Mouse (Mus musculus): ENCODE measurements around the gene Rtp3.

The Rtp3 gene

GRCm38 (mm10) chr9:110990204-110990603 lies at the start of gene Rtp3:
TSS of gene Rtp3 (minus strand) at chr9:110990583.
- no peak for DNase-seq (ENCODE audit: low read depth, low spot score)

DNA sequence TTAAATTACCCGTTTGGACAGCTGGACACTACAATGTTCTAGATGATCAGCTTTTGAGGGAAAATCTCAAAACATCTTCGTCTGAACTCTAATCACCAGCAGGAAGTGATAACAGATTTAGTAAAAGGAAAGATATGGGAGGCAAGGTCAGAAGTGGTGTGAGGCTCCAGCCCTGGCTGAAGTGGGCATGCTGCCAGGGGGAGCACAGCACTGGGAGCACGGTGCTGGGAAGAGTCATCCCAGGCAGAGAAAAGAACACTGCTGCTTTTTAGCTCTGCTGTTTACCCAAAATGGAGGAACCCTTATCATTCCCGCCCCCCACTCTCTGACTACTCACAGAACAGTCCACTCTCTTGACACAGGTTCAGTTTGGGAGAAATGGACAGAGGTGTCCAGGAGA lies 49.6 kb upstream of the Rtp3 start:
- no peak for DNase-seq (ENCODE audit: low read depth, low spot score)

DNA sequence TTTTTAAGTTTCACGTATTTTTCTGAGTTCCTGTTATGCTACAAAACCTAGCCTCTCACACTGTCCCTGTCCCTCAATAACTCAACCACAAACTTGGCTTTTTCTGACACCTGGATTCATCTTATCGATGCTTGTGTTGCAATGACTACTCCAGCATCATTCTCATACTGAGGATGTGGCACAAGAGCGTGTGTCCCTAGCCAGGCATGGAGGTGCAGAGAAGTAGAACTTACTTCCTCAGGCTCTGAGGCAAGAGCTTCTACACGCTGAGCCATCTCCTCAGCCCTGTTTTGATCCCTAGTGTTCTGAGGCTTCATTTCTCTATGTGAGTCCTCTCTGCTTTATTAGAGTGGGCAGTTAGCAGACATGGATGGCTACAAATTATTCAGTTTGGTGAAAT lies 43.3 kb upstream of the Rtp3 start:
- no peak for DNase-seq (ENCODE audit: low read depth, low spot score)

DNA sequence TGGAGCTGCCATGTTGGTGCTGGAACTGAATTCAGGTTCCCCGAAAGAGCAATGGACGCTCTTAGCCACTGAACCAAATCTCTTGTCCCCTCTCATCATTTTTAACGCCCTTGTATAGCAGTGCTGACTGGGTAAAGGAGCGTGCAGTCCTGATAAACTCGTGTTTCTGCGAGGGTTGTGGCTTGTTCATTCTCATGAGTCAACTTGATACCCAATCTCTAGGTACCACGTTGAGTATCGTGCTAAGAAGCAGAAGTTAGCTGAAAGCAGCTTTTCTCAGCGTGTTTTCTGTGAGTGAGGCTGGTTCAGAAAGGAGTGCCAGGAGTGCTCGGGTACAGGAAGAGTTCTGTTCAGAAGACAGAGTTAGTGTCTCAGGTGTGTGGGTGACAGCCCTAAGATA lies 36.4 kb upstream of the Rtp3 start:
- DNase-seq (ENCODE audit: low read depth, low spot score), result no peak

GRCm38 (mm10) chr9:111019022-111019421 lies 28.6 kb upstream of the Rtp3 start, which contains the start of gene Ltf:
TSS of gene Ltf (plus strand) at chr9:111019271.
- no peak for DNase-seq (ENCODE audit: low read depth, low spot score)

DNA sequence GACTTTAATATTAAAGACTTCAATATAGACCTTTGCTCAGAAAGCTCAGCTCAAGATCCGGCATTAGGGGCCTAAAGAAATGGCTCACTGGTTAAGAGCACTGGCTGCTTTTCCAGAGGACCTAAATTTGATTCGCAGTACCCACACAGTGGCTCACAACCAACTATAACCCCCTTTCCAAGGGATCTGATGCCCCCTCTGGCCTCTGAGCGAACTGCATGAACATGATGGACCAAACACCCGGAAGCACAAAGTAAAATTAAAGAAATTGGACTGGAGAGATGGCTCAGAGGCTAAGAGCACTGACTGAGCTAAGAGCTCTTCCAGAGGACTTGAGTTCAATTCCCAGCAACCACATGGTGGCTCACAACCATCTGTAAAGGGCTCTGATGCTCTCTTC lies 25.3 kb upstream of the Rtp3 start:
- no peak for DNase-seq (ENCODE audit: low read depth, low spot score)

- no peak for DNase-seq (ENCODE audit: low read depth, low spot score)
These were observed 21.7 kb upstream of the Rtp3 start for GRCm38 (mm10) chr9:111012041-111012440.

GRCm38 (mm10) chr9:111011550-111011949 lies 21.2 kb upstream of the Rtp3 start:
- no peak for DNase-seq (ENCODE audit: low read depth, low spot score)

DNA sequence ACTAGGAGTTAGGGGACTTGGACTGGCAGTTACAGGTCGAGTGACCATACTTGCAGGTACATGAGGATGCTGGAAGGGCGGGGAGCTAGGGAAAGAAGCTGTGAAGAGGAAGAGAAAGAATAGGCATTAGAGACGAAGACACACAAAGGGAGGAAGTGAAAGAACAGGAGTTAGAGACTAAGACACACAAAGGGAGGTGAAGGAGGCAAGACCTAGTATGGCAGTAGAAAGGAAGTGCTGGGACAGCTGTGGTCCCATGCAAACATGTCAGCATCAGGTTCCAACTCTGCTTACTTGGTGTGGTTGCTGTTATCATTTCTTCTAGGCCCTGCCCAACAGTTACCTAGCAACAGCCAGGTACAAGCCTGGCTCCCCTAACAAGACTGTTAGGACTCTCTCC lies 19.4 kb upstream of the Rtp3 start:
- DNase-seq (ENCODE audit: low read depth, low spot score), result no peak

GRCm38 (mm10) chr9:111006544-111006943 lies 16.2 kb upstream of the Rtp3 start:
- DNase-seq (ENCODE audit: low read depth, low spot score), result no peak

- no peak for DNase-seq (ENCODE audit: low read depth, low spot score)
These were observed 12.9 kb upstream of the Rtp3 start for GRCm38 (mm10) chr9:111003279-111003678.

GRCm38 (mm10) chr9:111001621-111002020 lies 11.2 kb upstream of the Rtp3 start:
- no peak for DNase-seq (ENCODE audit: low read depth, low spot score)

- no peak for DNase-seq (ENCODE audit: low read depth, low spot score)
These were observed 9.5 kb upstream of the Rtp3 start for GRCm38 (mm10) chr9:110999856-111000255.

- DNase-seq (ENCODE audit: low read depth, low spot score), result no peak
These were observed 8.7 kb upstream of the Rtp3 start for GRCm38 (mm10) chr9:110999056-110999455.

DNA sequence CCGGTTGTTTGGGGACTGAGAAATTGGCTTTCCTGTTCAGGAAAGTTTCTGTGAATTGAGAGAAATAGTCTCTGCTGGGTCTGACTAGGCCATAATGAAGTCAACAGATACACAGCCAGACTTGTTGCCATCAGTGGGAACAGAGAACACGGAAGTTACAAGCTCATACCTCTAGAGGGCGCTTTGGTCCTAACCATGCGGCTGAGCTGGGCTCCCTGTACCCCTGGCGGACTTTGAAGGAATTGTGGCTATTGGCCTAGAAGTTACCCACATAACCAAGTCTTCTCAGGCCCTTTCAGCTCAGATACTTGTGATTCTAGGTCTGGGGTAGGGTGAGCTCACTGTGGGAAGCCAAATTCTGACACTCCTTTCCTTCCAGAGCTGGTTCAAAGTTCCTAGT lies 6.9 kb upstream of the Rtp3 start:
- DNase-seq (ENCODE audit: low read depth, low spot score), result peak; percentile 61

- DNase-seq (ENCODE audit: low read depth, low spot score), result peak; percentile 73
These were observed 4.4 kb upstream of the Rtp3 start for GRCm38 (mm10) chr9:110994716-110995172.

DNA sequence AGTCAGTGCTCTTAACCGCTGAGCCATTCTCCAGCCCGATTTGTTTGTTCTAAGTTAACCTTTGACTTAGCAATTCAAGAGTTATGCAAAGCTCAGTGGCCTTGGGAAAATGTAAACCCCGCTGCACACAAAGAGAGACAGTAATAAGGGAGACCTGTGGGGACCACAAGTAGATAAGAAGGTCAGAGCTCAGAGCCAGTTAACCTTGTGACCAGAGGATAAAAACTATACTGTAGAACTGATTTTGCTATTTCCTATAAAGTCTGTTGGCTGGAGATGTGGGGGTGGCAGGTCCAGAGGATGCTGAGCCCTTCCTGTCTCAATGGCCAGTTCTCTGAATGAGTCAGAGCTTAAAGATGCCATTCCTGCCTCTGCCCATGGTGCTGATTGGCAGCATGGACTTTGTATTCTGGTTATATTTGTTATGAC lies 2.9 kb upstream of the Rtp3 start:
- no peak for DNase-seq (ENCODE audit: low read depth, low spot score)

DNA sequence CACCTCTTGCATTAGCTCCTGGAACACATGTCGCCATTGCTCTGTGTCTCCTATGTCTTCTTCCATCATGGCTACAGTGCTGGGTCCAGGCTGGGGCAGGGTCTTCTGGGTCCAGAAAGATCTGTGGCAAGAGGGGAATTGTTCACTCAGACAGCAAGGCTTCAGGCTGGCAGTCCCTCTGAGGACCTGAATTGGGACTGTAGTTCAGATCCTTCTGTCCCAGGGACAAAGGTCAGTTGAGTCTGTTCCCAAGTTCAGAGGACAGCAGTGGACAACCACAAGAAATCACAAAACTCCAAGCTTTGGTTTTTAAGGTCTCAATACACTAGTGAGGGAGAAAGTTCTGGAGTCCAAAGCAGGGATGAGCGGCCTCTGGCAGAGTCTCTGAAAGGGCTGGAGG lies 840 bp downstream of the Rtp3 start:
- DNase-seq (ENCODE audit: low read depth, low spot score), result no peak

DNA sequence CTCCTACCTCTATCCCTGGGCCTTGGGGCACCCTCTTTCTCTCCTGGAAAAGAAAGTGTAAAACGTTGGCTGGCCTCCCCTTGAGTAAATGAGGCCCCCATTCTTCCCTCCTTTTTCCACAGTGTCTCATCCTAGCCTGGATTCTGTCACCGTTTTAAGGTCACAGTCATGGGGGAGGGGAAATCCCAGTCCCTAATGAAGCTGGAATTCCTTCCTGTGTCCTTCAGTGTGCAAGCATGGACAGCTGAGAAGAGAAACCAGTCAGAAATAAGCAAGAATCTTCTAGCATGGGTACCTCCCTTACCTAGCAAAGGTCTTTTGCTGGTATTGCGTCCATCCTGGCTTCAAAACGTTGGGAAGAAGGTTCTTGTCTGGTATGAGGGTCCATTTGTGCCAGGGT lies 1.2 kb downstream of the Rtp3 start:
- DNase-seq (ENCODE audit: low read depth, low spot score), result no peak

GRCm38 (mm10) chr9:110988078-110988477 lies 2.3 kb downstream of the Rtp3 start:
- no peak for DNase-seq (ENCODE audit: low read depth, low spot score)

DNA sequence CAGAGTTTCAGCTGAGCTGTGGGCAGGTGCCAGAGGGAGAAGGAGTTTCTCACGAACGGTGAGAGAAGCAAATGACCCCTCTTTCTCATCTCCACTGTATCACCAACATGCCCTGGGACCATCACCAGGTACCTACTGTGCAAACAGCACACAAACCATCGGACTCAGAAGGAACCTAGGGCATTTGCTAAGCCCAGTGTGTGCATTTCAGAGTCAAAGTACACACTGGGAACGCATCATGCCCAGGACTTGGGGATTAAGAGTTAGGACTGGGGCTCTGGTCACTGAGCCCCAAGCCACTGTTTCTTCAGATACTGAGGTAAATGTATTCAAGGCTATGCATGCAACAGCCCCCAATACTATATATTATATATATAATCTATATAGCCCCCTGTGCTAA lies 3.1 kb downstream of the Rtp3 start:
- DNase-seq (ENCODE audit: low read depth, low spot score), result no peak

- no peak for DNase-seq (ENCODE audit: low read depth, low spot score)
These were observed 4.4 kb downstream of the Rtp3 start for GRCm38 (mm10) chr9:110985951-110986350.

GRCm38 (mm10) chr9:110985541-110985940 lies 4.8 kb downstream of the Rtp3 start:
- DNase-seq (ENCODE audit: low read depth, low spot score), result no peak

DNA sequence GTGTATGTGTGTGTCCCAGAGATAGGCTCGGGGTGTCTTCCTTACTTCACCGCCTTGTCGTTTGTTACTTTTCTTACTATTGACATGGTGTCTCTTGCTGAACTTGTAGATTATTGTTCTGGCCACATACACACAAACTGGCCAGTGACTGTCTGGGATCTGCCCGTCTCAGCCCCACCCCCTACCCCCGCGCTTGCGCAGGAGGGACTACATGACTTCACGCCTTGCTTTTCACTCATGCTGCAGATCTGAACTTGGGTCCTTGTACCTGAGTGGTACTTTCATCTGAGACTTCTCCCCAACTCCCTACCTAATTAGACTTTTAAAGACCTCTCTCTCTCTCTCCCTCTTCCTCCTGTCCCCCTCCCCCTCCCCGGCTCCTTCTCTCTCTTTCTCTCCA lies 6.3 kb downstream of the Rtp3 start:
- no peak for DNase-seq (ENCODE audit: low read depth, low spot score)
